Comparison of ENCODE assay signal across 15 mouse cellular contexts in genomic region chr15:95639115-95639828, GRCm38 (mm10). TPM values are rescaled to one million over a fixed set of nuclear protein-coding genes. Genes with fewer than 3 reads are reported as not detected.
DNase-seq lines count a peak whose midpoint lies in the region; ATAC-seq lines count a peak whose summit lies in the region.
"Had no signal": no experiment of that assay in that cellular context is flagged by ENCODE, and none has a peak within 500 bp of the region (broad histone marks: within the 10 kb centered on the region; RNA-seq: fewer than 3 reads in every experiment).

No protein-coding gene starts in this region.

- WGBS in embryonic facial prominence, embryonic 10.5 days, result 64% methylated on average over 20 of the region's 20 CpGs
- 17% methylated on average over 20 of the region's 20 CpGs for WGBS in hindbrain, embryonic 14.5 days
- 20% methylated on average over 20 of the region's 20 CpGs for WGBS in midbrain, embryonic 13.5 days
- 67% methylated on average over 20 of the region's 20 CpGs for WGBS in intestine, embryonic 16.5 days

- H3K4me2 ChIP-seq in hindbrain, embryonic 14.5 days (replicated peaks), result peak overlapping the region; percentile 30
- H3K4me2 ChIP-seq in midbrain, embryonic 13.5 days (replicated peaks), result peak overlapping the region; percentile 28
- no peak overlapping the region for H3K4me2 ChIP-seq in intestine, embryonic 16.5 days (ENCODE audit: low read depth, low read length)
- H3K4me2 ChIP-seq: lung, embryonic 14.5 days had no signal

- no peaks in the 10 kb centered on the region for H3K36me3 ChIP-seq in embryonic facial prominence, embryonic 10.5 days (replicated peaks)
- no peaks in the 10 kb centered on the region for H3K36me3 ChIP-seq in hindbrain, embryonic 14.5 days (replicated peaks; ENCODE audit: control insufficient read depth, insufficient read depth)
- no peaks in the 10 kb centered on the region for H3K36me3 ChIP-seq in midbrain, embryonic 13.5 days
- no peaks in the 10 kb centered on the region for H3K36me3 ChIP-seq in intestine, embryonic 16.5 days (ENCODE audit: control insufficient read depth, insufficient read depth, low read length)

- DNase-seq in Muller cell, postnatal 12 days (ENCODE audit: inconsistent ontology term), result peak; percentile 24
- peak; percentile 19 for DNase-seq in embryonic facial prominence, embryonic 10.5 days (ENCODE audit: low spot score)
- no peak for DNase-seq in hindbrain, embryonic 14.5 days (ENCODE audit: low spot score)
- DNase-seq: cerebellum, postnatal 36 days; kidney, adult 2 months; lung, embryonic 14.5 days; right cerebral cortex, postnatal 14 days had no signal

- no peak overlapping the region for H3K27ac ChIP-seq in embryonic facial prominence, embryonic 10.5 days (replicated peaks)
- H3K27ac ChIP-seq in hindbrain, embryonic 14.5 days, result no peak overlapping the region
- H3K27ac ChIP-seq in midbrain, embryonic 13.5 days, result no peak overlapping the region
- H3K27ac ChIP-seq in intestine, embryonic 16.5 days (ENCODE audit: low read length), result no peak overlapping the region

- peaks cover 84% of the 10 kb centered on the region for H3K27me3 ChIP-seq in embryonic facial prominence, embryonic 10.5 days (replicated peaks; ENCODE audit: low read depth, poor library complexity, severe bottlenecking)
- peaks cover 96% of the 10 kb centered on the region for H3K27me3 ChIP-seq in hindbrain, embryonic 14.5 days (ENCODE audit: control insufficient read depth, insufficient read depth, low read length)
- peaks cover 94% of the 10 kb centered on the region for H3K27me3 ChIP-seq in midbrain, embryonic 13.5 days
- no peaks in the 10 kb centered on the region for H3K27me3 ChIP-seq in intestine, embryonic 16.5 days (replicated peaks; ENCODE audit: control insufficient read depth, insufficient read depth, low read length)
- H3K27me3 ChIP-seq: CH12.LX had no signal

- H3K9me3 ChIP-seq in embryonic facial prominence, embryonic 10.5 days, result no peaks in the 10 kb centered on the region
- no peaks in the 10 kb centered on the region for H3K9me3 ChIP-seq in hindbrain, embryonic 14.5 days (ENCODE audit: control insufficient read depth, low read length)
- H3K9me3 ChIP-seq in midbrain, embryonic 13.5 days, result no peaks in the 10 kb centered on the region
- no peaks in the 10 kb centered on the region for H3K9me3 ChIP-seq in intestine, embryonic 16.5 days (ENCODE audit: control insufficient read depth, low read length)

- no peak overlapping the region for H3K9ac ChIP-seq in hindbrain, embryonic 14.5 days
- H3K9ac ChIP-seq in midbrain, embryonic 13.5 days (replicated peaks), result no peak overlapping the region
- no peak overlapping the region for H3K9ac ChIP-seq in intestine, embryonic 16.5 days (ENCODE audit: low read depth, low read length)
- H3K9ac ChIP-seq: lung, embryonic 14.5 days had no signal

- peaks cover 37% of the 10 kb centered on the region for H3K4me1 ChIP-seq in embryonic facial prominence, embryonic 10.5 days
- 0 out of 2 replicates have a peak, but pooled peaks cover 3% of the 10 kb centered on the region for H3K4me1 ChIP-seq in hindbrain, embryonic 14.5 days (replicated peaks; ENCODE audit: control insufficient read depth, insufficient read depth, low read length)
- peaks cover 20% of the 10 kb centered on the region for H3K4me1 ChIP-seq in midbrain, embryonic 13.5 days (replicated peaks)
- H3K4me1 ChIP-seq in intestine, embryonic 16.5 days (ENCODE audit: control insufficient read depth, insufficient read depth, low read length), result no peaks in the 10 kb centered on the region

- H3K4me3 ChIP-seq in embryonic facial prominence, embryonic 10.5 days, result 0 out of 2 replicates have a peak overlapping the region, but pooled peaks have one; percentile 37
- no peak overlapping the region for H3K4me3 ChIP-seq in hindbrain, embryonic 14.5 days (replicated peaks; ENCODE audit: low read length)
- 0 out of 2 replicates have a peak overlapping the region, but pooled peaks have one; percentile 16 for H3K4me3 ChIP-seq in midbrain, embryonic 13.5 days (replicated peaks)
- H3K4me3 ChIP-seq in intestine, embryonic 16.5 days (ENCODE audit: low read length), result no peak overlapping the region

- ATAC-seq in hindbrain, embryonic 14.5 days (ENCODE audit: low FRiP score), result peak; percentile 53; the same call in 1 of the 2 replicates
- no peak for ATAC-seq in midbrain, embryonic 13.5 days
- ATAC-seq in granulocyte monocyte progenitor cell, adult 5-6 weeks (replicated peaks; ENCODE audit: poor library complexity, severe bottlenecking), result no peak
- no peak for ATAC-seq in CD4-positive, CD25-positive, alpha-beta regulatory T cell, adult 4 months
- ATAC-seq in activated CD4-positive, CD25-positive, alpha-beta regulatory T cell, adult 4 months, result no peak
- ATAC-seq in intestine, embryonic 16.5 days, result no peak

RNA-seq across cellular contexts. Expression of gene Dbx2, which starts 16.5 kb away (rescaled TPM):
- 0.46 and 4.6 TPM in 2 replicates for polyA plus RNA-seq in embryonic facial prominence, embryonic 10.5 days (2016; fragmentation: Nextera tagmentation; extraction: Ambion mirVana)
- 8.1 and 9.4 TPM in 2 replicates for polyA plus RNA-seq in hindbrain, embryonic 14.5 days (2014; fragmentation: Nextera tagmentation; extraction: Ambion mirVana)
- 0.49 and 1.5 TPM in 2 replicates for polyA plus RNA-seq in midbrain, embryonic 13.5 days (2015; fragmentation: Nextera tagmentation; extraction: Ambion mirVana)
- total RNA-seq in granulocyte monocyte progenitor cell, adult 5-6 weeks (2014; fragmentation: Nextera tagmentation), result not detected in 2 replicates
- total RNA-seq in granulocyte monocyte progenitor cell, adult 5-6 weeks (2017), result not detected in 2 replicates
- polyA plus RNA-seq in CD4-positive, CD25-positive, alpha-beta regulatory T cell, adult 4 months (2017; shearing (Covaris generic)), result not detected
- polyA plus RNA-seq in activated CD4-positive, CD25-positive, alpha-beta regulatory T cell, adult 4 months (2017; shearing (Covaris generic)), result not detected
- not detected in 2 replicates for polyA plus RNA-seq in intestine, embryonic 16.5 days (2015; fragmentation: Nextera tagmentation; extraction: Ambion mirVana)
- polyA plus RNA-seq: heart, embryonic 14.5 days; kidney, adult 2 months; lung, embryonic 14.5 days; stomach, embryonic 16.5 days had no signal

Comparison
In these comparisons a context has a peak if more than half of its experiments do, and no peak if none do; other contexts are left out.
1. H3K4me3 ChIP-seq: peak in embryonic facial prominence, embryonic 10.5 days (single experiment) and midbrain, embryonic 13.5 days (single experiment); none in hindbrain, embryonic 14.5 days (single experiment) and intestine, embryonic 16.5 days (single experiment).